Mouse (Mus musculus): Measurements from ENCODE around the gene Galnt7.
A peak's percentile ranks its signal among the peaks of the same experiment; 100 is the strongest.

The Galnt7 gene

GRCm38 (mm10) chr8:57585128-57585442 is 67.7 kb downstream of the Galnt7 start:
- DNase-seq (ENCODE audit: low read depth in 1 of 2, low spot score in 2 of 2), result no peak

- no peak for DNase-seq (ENCODE audit: low read depth in 1 of 2, low spot score in 2 of 2)
Measured at GRCm38 (mm10) chr8:57584416-57585127, 68.3 kb downstream of the Galnt7 start.

GRCm38 (mm10) chr8:57579845-57580244 is 73.0 kb downstream of the Galnt7 start:
- DNase-seq (ENCODE audit: low read depth in 1 of 2, low spot score in 2 of 2), result no peak

- DNase-seq (ENCODE audit: low read depth in 1 of 2, low spot score in 2 of 2), result no peak
Measured at GRCm38 (mm10) chr8:57577301-57577700, 75.5 kb downstream of the Galnt7 start.

- peak; percentile 35 to 48 for DNase-seq (ENCODE audit: low read depth in 1 of 2, low spot score in 2 of 2)
Measured at GRCm38 (mm10) chr8:57576238-57576637, 76.6 kb downstream of the Galnt7 start.

GRCm38 (mm10) chr8:57575336-57575735 is 77.5 kb downstream of the Galnt7 start:
- no peak for DNase-seq (ENCODE audit: low read depth in 1 of 2, low spot score in 2 of 2)

GRCm38 (mm10) chr8:57574398-57574797 is 78.4 kb downstream of the Galnt7 start:
- peak; percentile 10 to 36 for DNase-seq (ENCODE audit: low read depth in 1 of 2, low spot score in 2 of 2)

GRCm38 (mm10) chr8:57573844-57574243 is 79.0 kb downstream of the Galnt7 start:
- no peak for DNase-seq (ENCODE audit: low read depth in 1 of 2, low spot score in 2 of 2)

- DNase-seq (ENCODE audit: low read depth in 1 of 2, low spot score in 2 of 2), result no peak
Measured at GRCm38 (mm10) chr8:57569886-57570285, 82.9 kb downstream of the Galnt7 start.

GRCm38 (mm10) chr8:57569400-57569795 is 83.4 kb downstream of the Galnt7 start:
- DNase-seq (ENCODE audit: low read depth in 1 of 2, low spot score in 2 of 2), result no peak

GRCm38 (mm10) chr8:57568633-57569399 is 84.0 kb downstream of the Galnt7 start:
- DNase-seq (ENCODE audit: low read depth in 1 of 2, low spot score in 2 of 2), result no peak

GRCm38 (mm10) chr8:57567998-57568397 is 84.8 kb downstream of the Galnt7 start:
- DNase-seq (ENCODE audit: low read depth in 1 of 2, low spot score in 2 of 2), result no peak

- DNase-seq (ENCODE audit: low read depth in 1 of 2, low spot score in 2 of 2), result no peak
Measured at GRCm38 (mm10) chr8:57565039-57565438, 87.8 kb downstream of the Galnt7 start.

GRCm38 (mm10) chr8:57563726-57564125 is 89.1 kb downstream of the Galnt7 start:
- DNase-seq (ENCODE audit: low read depth in 1 of 2, low spot score in 2 of 2), result no peak

GRCm38 (mm10) chr8:57562741-57563140 is 90.1 kb downstream of the Galnt7 start:
- no peak for DNase-seq (ENCODE audit: low read depth in 1 of 2, low spot score in 2 of 2)

GRCm38 (mm10) chr8:57560926-57561325 is 91.9 kb downstream of the Galnt7 start:
- no peak for DNase-seq (ENCODE audit: low read depth in 1 of 2, low spot score in 2 of 2)

GRCm38 (mm10) chr8:57552102-57553032 is 100.5 kb downstream of the Galnt7 start:
- no peak for DNase-seq (ENCODE audit: low read depth in 1 of 2, low spot score in 2 of 2)

- no peak for DNase-seq (ENCODE audit: low read depth in 1 of 2, low spot score in 2 of 2)
Measured at GRCm38 (mm10) chr8:57547581-57547980, 105.3 kb downstream of the Galnt7 start.

- DNase-seq (ENCODE audit: low read depth in 1 of 2, low spot score in 2 of 2), result no peak
Measured at GRCm38 (mm10) chr8:57546834-57547233, 106.0 kb downstream of the Galnt7 start.

- no peak for DNase-seq (ENCODE audit: low read depth in 1 of 2, low spot score in 2 of 2)
Measured at GRCm38 (mm10) chr8:57546401-57546800, 106.4 kb downstream of the Galnt7 start.

GRCm38 (mm10) chr8:57541405-57541804 is 111.4 kb downstream of the Galnt7 start:
- no peak for DNase-seq (ENCODE audit: low read depth in 1 of 2, low spot score in 2 of 2)

- DNase-seq (ENCODE audit: low read depth in 1 of 2, low spot score in 2 of 2), result no peak
Measured at GRCm38 (mm10) chr8:57540951-57541350, 111.9 kb downstream of the Galnt7 start.

All from monocyte, adult 2 months (primary cell).